Mouse (Mus musculus) Patski (cell line): ENCODE results near the gene Pcbp3. TPM values are rescaled to one million over a fixed set of nuclear protein-coding genes. Genes with fewer than 3 reads are reported as not detected.
A peak's percentile ranks its signal among the peaks of the same experiment; 100 is the strongest.

Source experiments
- ATAC-seq: fragments of 100-300 bp; one replicate; pipeline ENCODE4 v1.8.0; 2021
- CTCF ChIA-PET: fragments of 350-600 bp; sonication (Branson Sonifier 250); formaldehyde crosslinking; loops from one replicate; lab custom pipeline; 2022; ENCODE audit warnings: inconsistent platforms; lab: Charles Lee
- POLR2A ChIA-PET: fragments of 350-600 bp; sonication (Branson Sonifier 250); formaldehyde crosslinking; loops from one replicate; lab custom pipeline; 2022; ENCODE audit warnings: antibody characterized with exemption, inconsistent platforms; lab: Charles Lee
- DNase-seq: peaks from one replicate; pipeline ENCODE4 v3.0.0-alpha.2; 2011; ENCODE audit warnings: low read depth, low spot score
- H3K27me3 ChIP-seq: fragments of 371-371 bp; one replicate; pipeline ENCODE4 v1.5.1; 2021
- CTCF ChIP-seq: fragments of 100-300 bp; IDR thresholded peaks from one replicate; pipeline ENCODE4 v1.5.1; 2021
- in situ Hi-C: fragments of 300-500 bp; cut with MboI; formaldehyde crosslinking; loops from 3 replicates; pipeline ENCODE4 v1.11.1; 2018; ENCODE audit warnings: low pct_unique_long_range_greater_than_20kb, mixed read lengths
- polyA plus RNA-seq: library from polyadenylated mRNA; unstranded; gene quantifications from one replicate; pipeline ENCODE4 v1.2.3, GENCODE M21; 2021

The Pcbp3 gene
- polyA plus RNA-seq, 1 experiment from 2014 or later, result 31.4 TPM

DNA sequence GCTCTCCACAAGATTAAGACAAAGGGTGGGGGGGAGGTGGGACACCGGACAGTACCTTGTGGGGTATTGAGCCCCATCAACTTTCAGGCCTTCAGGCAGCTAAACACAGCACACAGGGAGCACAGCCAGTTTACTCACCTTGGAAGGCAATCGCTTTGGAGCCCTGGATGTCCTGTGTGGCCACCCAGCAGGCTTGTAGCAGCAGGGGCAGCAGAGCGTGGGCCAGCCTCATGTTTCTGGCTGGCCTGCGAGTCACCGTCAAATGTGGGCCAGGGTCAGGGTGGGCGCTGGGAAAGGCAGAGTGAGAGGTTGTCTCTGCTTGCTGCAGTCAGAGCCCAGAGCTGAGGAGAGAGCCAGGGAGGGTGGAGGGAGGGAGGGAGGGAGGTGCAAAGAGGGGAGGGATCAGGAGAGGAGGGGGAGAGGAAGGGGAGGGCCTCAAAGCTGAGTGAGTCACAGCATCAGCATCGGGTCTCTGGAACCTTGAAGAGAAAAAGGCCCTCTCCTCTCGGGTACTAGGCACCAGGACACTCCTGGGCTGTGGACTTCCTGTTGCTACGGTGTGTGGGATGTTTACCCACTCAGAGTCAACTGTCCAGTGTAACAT is 235.9 kb downstream of the Pcbp3 start, which contains the start of gene Col6a1:
Gene Col6a1 (minus strand): TSS at position 487 of the 604 bp plus-strand sequence.
- DNase-seq (no peak), ATAC-seq (peak; percentile 7)
- H3K27me3 ChIP-seq, result no peaks in the 10 kb centered on the region
- in situ Hi-C loops, result no loop called here
- POLR2A ChIA-PET, result no interaction called here
- CTCF ChIA-PET, result no interaction called here
- no peak for TF ChIP-seq CTCF

GRCm38 (mm10) chr10:76725097-76725496 is 236.6 kb downstream of the Pcbp3 start:
- TF ChIP-seq CTCF, result no peak
- CTCF ChIA-PET, result no interaction called here
- DNase-seq (no peak), ATAC-seq (no peak)
- in situ Hi-C loops, result no loop called here
- no peaks in the 10 kb centered on the region for H3K27me3 ChIP-seq
- POLR2A ChIA-PET, result no interaction called here

DNA sequence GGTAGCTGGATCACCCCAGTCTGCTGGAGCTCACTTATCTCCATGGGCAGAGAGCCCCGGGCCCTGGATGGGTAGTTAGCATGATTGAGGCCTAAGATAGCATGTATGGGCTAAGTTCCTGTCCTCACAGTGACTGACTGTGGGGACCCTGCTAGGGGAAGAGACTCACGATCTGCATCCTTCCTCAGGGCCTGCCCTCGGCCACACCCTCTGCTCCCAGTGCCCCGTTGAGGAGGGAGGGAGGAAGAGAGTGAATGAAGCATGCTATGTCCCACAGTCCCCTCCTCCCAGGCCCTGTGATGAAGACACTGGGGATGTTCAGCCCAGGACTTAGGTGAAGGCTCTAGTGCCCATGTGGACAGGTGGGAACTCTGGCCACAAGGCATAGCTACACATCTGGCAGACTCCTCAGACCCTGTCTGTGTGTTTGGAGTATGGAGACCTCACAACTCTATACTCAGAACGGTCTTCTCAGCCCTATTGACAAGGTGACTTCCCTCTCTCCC is 237.4 kb downstream of the Pcbp3 start:
- TF ChIP-seq CTCF, result no peak
- in situ Hi-C loops, result no loop called here
- ATAC-seq, result no peak
- POLR2A ChIA-PET, result no interaction called here
- no peaks in the 10 kb centered on the region for H3K27me3 ChIP-seq
- DNase-seq, result no peak
- CTCF ChIA-PET, result interaction anchor here (1.0 kb wide), 1 partner anchor 68 kb away, joined by 3 read pairs; no protein-coding TSS in a partner anchor

GRCm38 (mm10) chr10:76722751-76723450 is 238.8 kb downstream of the Pcbp3 start:
- in situ Hi-C loops, result no loop called here
- no peak for TF ChIP-seq CTCF
- ChIA-PET POLR2A (no interaction called here), CTCF (no interaction called here)
- DNase-seq (no peak), ATAC-seq (no peak)
- H3K27me3 ChIP-seq, result no peaks in the 10 kb centered on the region

DNA sequence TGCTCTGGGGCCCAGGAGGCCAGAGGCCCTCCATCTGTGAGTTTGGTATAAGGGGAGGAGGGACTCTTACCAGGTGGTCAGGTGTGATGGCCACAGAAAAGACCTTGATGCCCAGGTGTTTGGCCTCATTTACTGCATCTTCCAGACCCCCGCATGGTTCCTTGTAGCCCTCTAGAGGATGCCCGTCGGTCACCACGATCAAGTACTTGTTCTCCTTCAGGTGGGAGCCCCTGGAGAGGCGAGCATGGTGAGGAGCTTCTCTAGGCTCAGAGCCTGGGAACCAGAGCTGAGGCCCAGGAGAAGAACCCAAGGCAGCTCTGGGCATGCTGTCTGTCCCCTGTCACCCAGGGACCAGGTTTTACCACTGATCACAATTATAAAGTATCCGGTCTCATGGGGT is 239.9 kb downstream of the Pcbp3 start:
- in situ Hi-C loops, result no loop called here
- ATAC-seq (no peak), DNase-seq (no peak)
- no peaks in the 10 kb centered on the region for H3K27me3 ChIP-seq
- TF ChIP-seq CTCF, result no peak
- ChIA-PET CTCF (no interaction called here), POLR2A (no interaction called here)

DNA sequence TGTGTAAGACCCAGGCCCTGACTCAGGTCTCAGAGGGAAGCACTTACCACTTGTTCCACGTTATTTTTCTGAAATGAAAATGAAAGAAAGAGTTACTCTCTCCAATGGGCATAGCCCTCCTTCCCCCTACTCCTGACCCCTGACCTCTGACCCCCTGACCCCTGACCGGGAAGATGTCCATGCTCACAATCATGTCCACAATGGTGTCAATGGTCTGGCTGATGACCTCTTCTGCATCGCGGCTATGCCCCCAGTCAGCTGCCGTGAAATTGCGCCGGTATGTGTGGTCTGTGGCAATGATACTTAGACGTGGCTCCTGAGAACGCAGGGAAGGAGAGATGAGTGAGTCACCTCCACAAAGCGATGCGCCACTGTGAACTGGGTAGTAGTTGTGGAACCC is 240.5 kb downstream of the Pcbp3 start:
- ChIA-PET POLR2A (no interaction called here), CTCF (no interaction called here)
- no peak for DNase-seq
- no peak for TF ChIP-seq CTCF
- H3K27me3 ChIP-seq, result no peaks in the 10 kb centered on the region
- no peak for ATAC-seq
- in situ Hi-C loops, result no loop called here

DNA sequence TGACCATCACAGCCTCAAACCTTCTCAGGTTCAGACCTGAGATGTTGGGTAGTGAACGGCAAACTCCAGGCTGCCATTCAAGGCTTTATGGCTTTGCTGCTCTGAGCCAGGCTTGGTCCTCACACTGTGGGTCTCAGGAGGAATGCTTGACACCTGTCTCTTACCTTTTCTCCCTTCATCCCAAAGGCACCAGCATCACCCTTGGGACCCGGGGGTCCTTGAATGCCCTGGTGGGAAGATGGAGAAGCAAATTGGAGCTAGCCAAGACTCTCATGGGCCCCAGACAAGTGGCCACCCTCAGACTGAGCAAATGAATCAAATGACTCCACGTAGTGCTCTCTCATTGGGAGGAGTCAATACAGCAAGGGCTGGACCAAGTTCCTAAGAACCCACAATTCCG is 244.1 kb downstream of the Pcbp3 start:
- ATAC-seq (no peak), DNase-seq (no peak)
- ChIA-PET CTCF (no interaction called here), POLR2A (interaction anchor here (0.6 kb wide), 1 partner anchor 72 kb away, joined by 3 read pairs; no protein-coding TSS in a partner anchor)
- TF ChIP-seq CTCF, result no peak
- no peaks in the 10 kb centered on the region for H3K27me3 ChIP-seq
- in situ Hi-C loops, result no loop called here

DNA sequence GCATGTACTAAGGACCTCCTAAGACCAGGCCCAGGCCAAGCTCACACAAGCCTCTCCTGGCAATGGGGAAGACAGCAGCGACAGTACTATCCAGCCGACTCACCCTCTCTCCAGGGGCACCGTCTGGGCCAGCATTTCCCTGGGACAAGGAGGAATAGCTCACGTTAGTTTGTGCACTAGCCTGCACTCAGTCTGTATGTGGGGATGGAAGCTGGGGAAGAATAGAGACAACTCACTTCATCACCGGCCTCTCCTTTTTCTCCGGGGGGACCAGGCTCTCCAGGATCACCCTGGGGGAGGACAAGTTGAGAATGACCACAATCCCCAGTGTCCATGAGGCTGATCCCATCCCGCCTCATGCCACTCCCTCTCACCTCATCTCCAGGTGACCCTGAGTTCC is 244.7 kb downstream of the Pcbp3 start:
- DNase-seq, result no peak
- ChIA-PET CTCF (no interaction called here), POLR2A (interaction anchor here (0.6 kb wide), 1 partner anchor 72 kb away, joined by 3 read pairs; no protein-coding TSS in a partner anchor)
- H3K27me3 ChIP-seq, result no peaks in the 10 kb centered on the region
- no peak for TF ChIP-seq CTCF
- ATAC-seq, result no peak
- in situ Hi-C loops, result no loop called here

DNA sequence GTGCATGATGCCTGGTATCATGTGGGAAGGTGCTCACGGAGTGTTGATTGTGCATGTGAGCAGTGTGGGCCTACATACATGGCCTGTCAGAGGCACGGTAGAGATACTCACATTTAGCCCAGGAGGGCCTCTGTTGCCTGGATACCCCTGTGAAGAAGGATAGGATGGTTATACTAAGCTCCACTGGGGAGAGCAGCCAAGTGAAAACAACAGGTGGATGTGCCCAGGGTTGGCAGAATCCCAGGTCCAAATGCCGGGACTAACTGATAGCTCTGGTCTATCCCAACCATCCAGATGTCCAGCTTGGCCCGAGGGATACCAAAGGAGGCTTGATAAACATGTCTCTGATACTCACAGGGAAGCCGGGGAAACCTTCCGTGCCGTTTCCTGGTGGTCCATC is 247.4 kb downstream of the Pcbp3 start:
- no peaks in the 10 kb centered on the region for H3K27me3 ChIP-seq
- TF ChIP-seq CTCF, result no peak
- POLR2A ChIA-PET, result interaction anchor here (1.0 kb wide), 1 partner anchor 11 kb away, joined by 3 read pairs; no protein-coding TSS in a partner anchor
- CTCF ChIA-PET, result no interaction called here
- in situ Hi-C loops, result no loop called here
- DNase-seq, result no peak
- no peak for ATAC-seq

DNA sequence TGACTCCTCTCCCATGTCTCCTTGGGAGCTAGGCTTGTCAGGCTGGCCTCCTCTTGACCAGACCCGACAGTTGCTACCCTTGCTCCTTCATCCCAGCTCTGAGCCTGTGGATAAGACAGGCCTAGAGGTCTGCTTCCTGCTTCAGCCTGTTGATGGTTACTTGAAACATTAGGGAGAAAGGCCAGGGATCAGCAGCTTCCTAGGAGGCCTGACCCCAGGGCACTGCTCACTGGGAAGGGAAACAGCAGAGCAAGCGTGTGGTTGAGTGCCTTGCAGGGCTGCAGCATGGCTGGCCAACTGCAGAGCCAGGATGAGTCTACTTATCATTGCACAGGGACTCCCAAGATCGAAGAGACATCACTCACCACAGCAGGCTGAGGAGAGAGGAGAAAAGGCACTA is 249.2 kb downstream of the Pcbp3 start:
- DNase-seq, result no peak
- ChIA-PET POLR2A (interaction anchor here (0.6 kb wide), 1 partner anchor 247 kb away, joined by 5 read pairs; no protein-coding TSS in a partner anchor), CTCF (interaction anchor here (0.8 to 1.3 kb wide), 4 partner anchors 9 to 89 kb away, joined by 3 to 4 read pairs (median 4); partner anchors contain the start of gene Col6a2)
- no peak for TF ChIP-seq CTCF
- in situ Hi-C loops, result no loop called here
- H3K27me3 ChIP-seq, result no peaks in the 10 kb centered on the region
- no peak for ATAC-seq

Other genes with a start within 250 kb of the Pcbp3 start
- gene Col6a1, start 235.7 kb downstream of the Pcbp3 start, polyA plus RNA-seq, result 34.8 TPM
- 18.0 TPM for gene Slc19a1, start 70.4 kb upstream of the Pcbp3 start, polyA plus RNA-seq
- 449 TPM for gene Col18a1, start 204.7 kb upstream of the Pcbp3 start, polyA plus RNA-seq